Mouse (Mus musculus) liver, adult (tissue): ENCODE data around the gene B3gnt9.

Source experiments
- GATA4 ChIP-seq: IDR thresholded peaks from 2 replicates; pipeline ENCODE4 v1.6.1; 2014; ENCODE audit warnings: mild to moderate bottlenecking, low read length; ENCODE audit not compliant: insufficient replicate concordance

Gene B3gnt9

GRCm38 (mm10) chr8:105252680-105253537, 2.0 kb downstream of the B3gnt9 start:
- no peak for TF ChIP-seq GATA4

- TF ChIP-seq GATA4: no peak
These were observed 3.0 kb downstream of the B3gnt9 start for GRCm38 (mm10) chr8:105251954-105252353.

- TF ChIP-seq GATA4: no peak
These were observed 13.9 kb downstream of the B3gnt9 start for GRCm38 (mm10) chr8:105241016-105241415.

- no peak for TF ChIP-seq GATA4
These were observed 17.4 kb downstream of the B3gnt9 start for GRCm38 (mm10) chr8:105237442-105238142.

- TF ChIP-seq GATA4: no peak
These were observed 19.7 kb downstream of the B3gnt9 start for GRCm38 (mm10) chr8:105235206-105235605.

GRCm38 (mm10) chr8:105233126-105233935, 21.6 kb downstream of the B3gnt9 start:
- TF ChIP-seq GATA4: no peak

- no peak for TF ChIP-seq GATA4
These were observed 23.2 kb downstream of the B3gnt9 start for GRCm38 (mm10) chr8:105231503-105232320.

- no peak for TF ChIP-seq GATA4
These were observed 29.0 kb downstream of the B3gnt9 start for GRCm38 (mm10) chr8:105225917-105226316.

GRCm38 (mm10) chr8:105225272-105225593, 29.7 kb downstream of the B3gnt9 start:
- TF ChIP-seq GATA4: no peak

- peak; percentile 24; the same call in 1 of the 2 replicates for TF ChIP-seq GATA4
These were observed 30.3 kb downstream of the B3gnt9 start, which contains the start of gene D230025D16Rik for GRCm38 (mm10) chr8:105224413-105225271. Gene D230025D16Rik, plus strand, starts transcription at chr8:105225145.

GRCm38 (mm10) chr8:105223850-105224249, 31.1 kb downstream of the B3gnt9 start:
- no peak for TF ChIP-seq GATA4

GRCm38 (mm10) chr8:105217926-105218522, 36.9 kb downstream of the B3gnt9 start:
- no peak for TF ChIP-seq GATA4

- TF ChIP-seq GATA4: no peak
These were observed 40.8 kb downstream of the B3gnt9 start for GRCm38 (mm10) chr8:105214104-105214503.
